Mouse (Mus musculus) adrenal gland, adult 2 months (tissue): ENCODE data around the gene Abi3bp. TPM values are rescaled to one million over a fixed set of nuclear protein-coding genes. Genes with fewer than 3 reads are reported as not detected.

Experiments used
- DNase-seq: peaks from one replicate; pipeline ENCODE4 v3.0.0; 2021
- long read RNA-seq: library from polyadenylated mRNA; stranded (forward); transcript quantifications from one replicate; pipeline ENCODE4 v2.0.0, GENCODE M21; 2021
- polyA plus RNA-seq: library from polyadenylated mRNA; depleted of rRNA; stranded (reverse); fragments of >200 nt; gene quantifications from 2 replicates; pipeline ENCODE4 v1.2.3, GENCODE M21; 2012; rRNA removed
- total RNA-seq, 2 experiments: library from RNA; stranded (reverse); gene quantifications; 2 replicates each; pipeline ENCODE4 v1.2.3; 2021

Abi3bp gene
- 1 to 10 TPM; 8.1 to 8.3 TPM for total RNA-seq
- polyA plus RNA-seq: 0.84 and 0.98 TPM in 2 replicates
- long read RNA-seq, partial matches to known transcripts: 0 of 1 reads
- long read RNA-seq, other reads (novel, unspliced or antisense): 0 of 1 reads

GRCm38 (mm10) chr16:56477677-56478574, at the start of gene Abi3bp:
Gene Abi3bp, plus strand, starts transcription at chr16:56477878.
- peak; percentile 61 for DNase-seq

- DNase-seq: no peak
These were observed 42.1 kb upstream of the Abi3bp start for GRCm38 (mm10) chr16:56435293-56436185.

GRCm38 (mm10) chr16:56440243-56440642, 37.4 kb upstream of the Abi3bp start:
- no peak for DNase-seq

- no peak for DNase-seq
These were observed 36.6 kb upstream of the Abi3bp start for GRCm38 (mm10) chr16:56441113-56441512.

- DNase-seq: no peak
These were observed 35.9 kb upstream of the Abi3bp start for GRCm38 (mm10) chr16:56441658-56442344.

- no peak for DNase-seq
These were observed 26.2 kb upstream of the Abi3bp start for GRCm38 (mm10) chr16:56451482-56451881.

GRCm38 (mm10) chr16:56451923-56452322, 25.8 kb upstream of the Abi3bp start:
- no peak for DNase-seq

- DNase-seq: no peak
These were observed 19.5 kb upstream of the Abi3bp start for GRCm38 (mm10) chr16:56458052-56458754.

GRCm38 (mm10) chr16:56473160-56473559, 4.5 kb upstream of the Abi3bp start:
- DNase-seq: no peak

- no peak for DNase-seq
These were observed 2.0 kb upstream of the Abi3bp start for GRCm38 (mm10) chr16:56475676-56476075.

- peak; percentile 29 for DNase-seq
These were observed 1.0 kb downstream of the Abi3bp start for GRCm38 (mm10) chr16:56478575-56479191.

- no peak for DNase-seq
These were observed 5.8 kb downstream of the Abi3bp start for GRCm38 (mm10) chr16:56483466-56483865.

GRCm38 (mm10) chr16:56486461-56486860, 8.8 kb downstream of the Abi3bp start:
- DNase-seq: peak; percentile 18

GRCm38 (mm10) chr16:56490861-56491260, 13.2 kb downstream of the Abi3bp start:
- no peak for DNase-seq

GRCm38 (mm10) chr16:56495266-56495665, 17.6 kb downstream of the Abi3bp start:
- DNase-seq: no peak

- no peak for DNase-seq
These were observed 19.1 kb downstream of the Abi3bp start for GRCm38 (mm10) chr16:56496743-56497142.

- DNase-seq: no peak
These were observed 21.0 kb downstream of the Abi3bp start for GRCm38 (mm10) chr16:56498680-56499079.

- no peak for DNase-seq
These were observed 22.8 kb downstream of the Abi3bp start for GRCm38 (mm10) chr16:56500441-56500840.

GRCm38 (mm10) chr16:56501101-56501500, 23.4 kb downstream of the Abi3bp start:
- DNase-seq: no peak

- peak; percentile 35 for DNase-seq
These were observed 23.8 kb downstream of the Abi3bp start for GRCm38 (mm10) chr16:56501513-56501912.

GRCm38 (mm10) chr16:56502134-56502533, 24.5 kb downstream of the Abi3bp start:
- peak; percentile 74 for DNase-seq
